Mouse (Mus musculus): Measurements from ENCODE around the gene Klhl23. TPM values are rescaled to one million over a fixed set of nuclear protein-coding genes. Genes with fewer than 3 reads are reported as not detected.
"Not testable (repeated sequence)": the region's sequence is repeated elsewhere in the genome, so short reads cannot be mapped to it uniquely, and the experiment has no call there.

Gene Klhl23
- polyA plus RNA-seq (2012; rRNA removed), result 6.7 and 7.9 TPM in 2 replicates

GRCm38 (mm10) chr2:69821711-69822110 lies at the start of gene Klhl23:
Gene Klhl23 (plus strand): TSS chr2:69821944.
- DNase-seq (ENCODE audit: low read depth, low spot score), result no peak
- WGBS, result 14% methylated on average over 8 of the region's 8 CpGs

- no peak for DNase-seq (ENCODE audit: low read depth, low spot score)
- 92% methylated on average over 3 of the region's 3 CpGs for WGBS
These were observed 48.4 kb upstream of the Klhl23 start for GRCm38 (mm10) chr2:69773331-69773730.

- WGBS, result 68% methylated on average over 7 of the region's 7 CpGs
- DNase-seq (ENCODE audit: low read depth, low spot score), result no peak
These were observed 43.5 kb upstream of the Klhl23 start for GRCm38 (mm10) chr2:69777985-69778835.

- no peak for DNase-seq (ENCODE audit: low read depth, low spot score)
- WGBS, result 50% methylated on average over 5 of the region's 5 CpGs
These were observed 42.9 kb upstream of the Klhl23 start for GRCm38 (mm10) chr2:69778836-69779177.

- no peak for DNase-seq (ENCODE audit: low read depth, low spot score)
- 9% methylated on average over 9 of the region's 9 CpGs for WGBS
These were observed 32.8 kb upstream of the Klhl23 start for GRCm38 (mm10) chr2:69788974-69789373.

- under 1% methylated on average over 48 of the region's 48 CpGs for WGBS
- DNase-seq (ENCODE audit: low read depth, low spot score), result peak; percentile 99
These were observed 32.2 kb upstream of the Klhl23 start, which contains the start of the genes Ccdc173 and Phospho2 for GRCm38 (mm10) chr2:69789429-69790069. Gene Ccdc173 (minus strand): TSS chr2:69789575. Gene Phospho2 (plus strand): TSS chr2:69789623.

GRCm38 (mm10) chr2:69790285-69790684 lies 31.5 kb upstream of the Klhl23 start:
- 2% methylated on average over 10 of the region's 10 CpGs for WGBS
- DNase-seq (ENCODE audit: low read depth, low spot score), result peak; percentile 82

GRCm38 (mm10) chr2:69790722-69791121 lies 31.0 kb upstream of the Klhl23 start:
- WGBS, result 56% methylated on average over 4 of the region's 4 CpGs
- no peak for DNase-seq (ENCODE audit: low read depth, low spot score)

GRCm38 (mm10) chr2:69802911-69803312 lies 18.8 kb upstream of the Klhl23 start:
- no peak for DNase-seq (ENCODE audit: low read depth, low spot score)
- 29% methylated on average over 5 of the region's 5 CpGs for WGBS

- 92% methylated on average over 8 of the region's 8 CpGs for WGBS
- DNase-seq (ENCODE audit: low read depth, low spot score), result no peak
These were observed 18.0 kb upstream of the Klhl23 start for GRCm38 (mm10) chr2:69803756-69804155.

- not testable (repeated sequence) for DNase-seq (ENCODE audit: low read depth, low spot score)
- 80% methylated on average over 9 of the region's 9 CpGs for WGBS
These were observed 17.1 kb upstream of the Klhl23 start for GRCm38 (mm10) chr2:69804663-69805062.

GRCm38 (mm10) chr2:69810169-69810568 lies 11.6 kb upstream of the Klhl23 start:
- WGBS, result 72% methylated on average over 15 of the region's 15 CpGs

GRCm38 (mm10) chr2:69811349-69811748 lies 10.4 kb upstream of the Klhl23 start:
- DNase-seq (ENCODE audit: low read depth, low spot score), result not testable (repeated sequence)
- WGBS, result 67% methylated on average over 7 of the region's 7 CpGs

More at GRCm38 (mm10) chr2:69810169-69810568, 11.6 kb upstream of the Klhl23 start:
- no peak for DNase-seq (ENCODE audit: low read depth, low spot score)

GRCm38 (mm10) chr2:69816575-69816974 lies 5.2 kb upstream of the Klhl23 start:
- 24% methylated on average over 5 of the region's 5 CpGs for WGBS
- DNase-seq (ENCODE audit: low read depth, low spot score), result no peak

- WGBS, result 63% methylated on average over 9 of the region's 9 CpGs
- no peak for DNase-seq (ENCODE audit: low read depth, low spot score)
These were observed 3.2 kb upstream of the Klhl23 start for GRCm38 (mm10) chr2:69818350-69819085.

GRCm38 (mm10) chr2:69820201-69820600 lies 1.5 kb upstream of the Klhl23 start:
- no peak for DNase-seq (ENCODE audit: low read depth, low spot score)
- 55% methylated on average over 1 of the region's 1 CpGs for WGBS

- under 1% methylated on average over 74 of the region's 80 CpGs for WGBS
- DNase-seq (ENCODE audit: low read depth, low spot score), result no peak
These were observed 801 bp downstream of the Klhl23 start for GRCm38 (mm10) chr2:69822361-69823128.

GRCm38 (mm10) chr2:69823129-69823677 lies 1.5 kb downstream of the Klhl23 start:
- no peak for DNase-seq (ENCODE audit: low read depth, low spot score)

GRCm38 (mm10) chr2:69825898-69826297 lies 4.2 kb downstream of the Klhl23 start:
- 74% methylated on average over 10 of the region's 10 CpGs for WGBS

More at GRCm38 (mm10) chr2:69823129-69823677, 1.5 kb downstream of the Klhl23 start:
- WGBS, result 4% methylated on average over 45 of the region's 45 CpGs

More at GRCm38 (mm10) chr2:69825898-69826297, 4.2 kb downstream of the Klhl23 start:
- DNase-seq (ENCODE audit: low read depth, low spot score), result no peak
